Mouse (Mus musculus) CH12.LX (cell line): ENCODE results near the gene Krtap13-1. TPM values are rescaled to one million over a fixed set of nuclear protein-coding genes. Genes with fewer than 3 reads are reported as not detected.
"Not testable (repeated sequence)": the region's sequence is repeated elsewhere in the genome, so short reads cannot be mapped to it uniquely, and the experiment has no call there.

Experiments used
- DNase-seq: peaks from one replicate; pipeline ENCODE4 v3.0.0-alpha.2; 2013; ENCODE audit errors: extremely low read depth
- H3K27ac ChIP-seq: 2 replicates; pipeline ENCODE4 v1.5.1; 2012; ENCODE audit warnings: low read depth, mild to moderate bottlenecking, control low read depth, moderate library complexity; ENCODE audit not compliant: insufficient read depth
- H3K27me3 ChIP-seq: replicated peaks from 2 replicates; pipeline ENCODE3; 2012; ENCODE audit warnings: inconsistent platforms
- H3K36me3 ChIP-seq, 2 experiments: replicated peaks in 1 of 2; 2 replicates each; pipeline versions ENCODE3 to v1.6.1; 2012; ENCODE audit warnings: inconsistent platforms in 1 of 2, low read length in 1 of 2, mild to moderate bottlenecking in 1 of 2, mixed read lengths in 1 of 2, moderate library complexity in 1 of 2; ENCODE audit not compliant: control insufficient read depth in 1 of 2, insufficient read depth in 1 of 2
- H3K4me1 ChIP-seq, 2 experiments: 2 replicates each; pipeline ENCODE4 v1.6.1; 2012; ENCODE audit warnings: inconsistent platforms in 1 of 2, moderate library complexity in 1 of 2; ENCODE audit not compliant: insufficient read depth in 2 of 2, control insufficient read depth in 1 of 2
- H3K4me2 ChIP-seq: 2 replicates; pipeline ENCODE4 v1.6.1; 2012; ENCODE audit warnings: low read depth, mild to moderate bottlenecking, control low read depth; ENCODE audit not compliant: poor library complexity, insufficient read depth, severe bottlenecking
- H3K4me3 ChIP-seq, 3 experiments: fragments of 150-350 bp in 1 of 3; sonication (generic) in 1 of 3; replicated peaks in 1 of 3; 2 replicates each; pipeline versions ENCODE3 to v1.5.1; 2011 to 2012; ENCODE audit warnings: low read depth in 2 of 3, low read length in 2 of 3, mild to moderate bottlenecking in 2 of 3, moderate library complexity in 2 of 3, control low read depth in 1 of 3, improper control_type of control experiment in 1 of 3, inconsistent platforms in 1 of 3, mixed read lengths in 1 of 3; ENCODE audit not compliant: poor library complexity in 1 of 3
- H3K79me2 ChIP-seq: replicated peaks from 2 replicates; pipeline ENCODE4 v1.6.1; 2012; ENCODE audit warnings: mild to moderate bottlenecking, moderate library complexity; ENCODE audit not compliant: control insufficient read depth, poor library complexity, insufficient read depth, severe bottlenecking; ENCODE audit errors: extremely low read depth
- H3K9ac ChIP-seq: 2 replicates; pipeline ENCODE4 v1.6.1; 2012; ENCODE audit warnings: low read depth, mild to moderate bottlenecking, control low read depth, moderate library complexity; ENCODE audit not compliant: insufficient read depth
- H3K9me3 ChIP-seq: replicated peaks from 2 replicates; pipeline ENCODE3; 2012; ENCODE audit warnings: low read length, inconsistent platforms, mixed read lengths
- CHD1 ChIP-seq: IDR thresholded peaks from 2 replicates; pipeline ENCODE4 v1.6.1; 2012; ENCODE audit warnings: low read depth, low read length, improper control_type of control experiment, inconsistent platforms
- CHD2 ChIP-seq: IDR thresholded peaks from 2 replicates; pipeline ENCODE4 v1.6.1; 2011; ENCODE audit warnings: low read length, improper control_type of control experiment
- CTCF ChIP-seq, 2 experiments: IDR thresholded peaks in 1 of 2; conservative IDR thresholded peaks in 1 of 2; 2 replicates each; pipeline ENCODE4 v1.5.1; 2011 to 2012; ENCODE audit warnings: low read depth in 2 of 2, low read length in 2 of 2, improper control_type of control experiment in 1 of 2, inconsistent platforms in 1 of 2, mild to moderate bottlenecking in 1 of 2, moderate library complexity in 1 of 2
- E2F4 ChIP-seq: IDR thresholded peaks from 2 replicates; pipeline ENCODE4 v1.6.1; 2011; ENCODE audit warnings: low read depth, low read length, improper control_type of control experiment; ENCODE audit not compliant: insufficient replicate concordance
- ELF1 ChIP-seq: IDR thresholded peaks from 2 replicates; pipeline ENCODE4 v1.6.1; 2014; ENCODE audit warnings: low read depth, mild to moderate bottlenecking, inconsistent platforms, low read length, improper control_type of control experiment
- EP300 ChIP-seq: IDR thresholded peaks from 2 replicates; pipeline ENCODE4 v1.6.1; 2011; ENCODE audit warnings: low read length, improper control_type of control experiment
- ETS1 ChIP-seq: conservative IDR thresholded peaks from 2 replicates; pipeline ENCODE4 v1.6.1; 2012; ENCODE audit warnings: low read depth, mild to moderate bottlenecking, inconsistent platforms, low read length, improper control_type of control experiment, moderate library complexity
- GABPA ChIP-seq: IDR thresholded peaks from 2 replicates; pipeline ENCODE4 v1.6.1; 2012; ENCODE audit warnings: low read depth, low read length, improper control_type of control experiment, inconsistent platforms; ENCODE audit not compliant: insufficient replicate concordance
- HCFC1 ChIP-seq: IDR thresholded peaks from 2 replicates; pipeline ENCODE4 v1.6.1; 2012; ENCODE audit warnings: low read depth, mild to moderate bottlenecking, inconsistent platforms, low read length, improper control_type of control experiment
- IRF4 ChIP-seq: IDR thresholded peaks from 2 replicates; pipeline ENCODE4 v1.6.1; 2014; ENCODE audit warnings: low read depth, mild to moderate bottlenecking, inconsistent platforms, low read length, improper control_type of control experiment
- JUND ChIP-seq: conservative IDR thresholded peaks from 2 replicates; pipeline ENCODE4 v1.6.1; 2011; ENCODE audit warnings: low read depth, low read length, improper control_type of control experiment
- KAT2A ChIP-seq: IDR thresholded peaks from 2 replicates; pipeline ENCODE4 v1.6.1; 2012; ENCODE audit warnings: low read length, improper control_type of control experiment, inconsistent platforms; ENCODE audit not compliant: insufficient replicate concordance
- MAZ ChIP-seq: IDR thresholded peaks from 2 replicates; pipeline ENCODE4 v1.6.1; 2012; ENCODE audit warnings: low read depth, mild to moderate bottlenecking, inconsistent platforms, low read length, improper control_type of control experiment, moderate library complexity
- MEF2A ChIP-seq: IDR thresholded peaks from 2 replicates; pipeline ENCODE4 v1.6.1; 2014; ENCODE audit warnings: low read depth, mild to moderate bottlenecking, inconsistent platforms, low read length, improper control_type of control experiment, borderline replicate concordance
- MXI1 ChIP-seq: IDR thresholded peaks from 2 replicates; pipeline ENCODE4 v1.6.1; 2011; ENCODE audit warnings: mild to moderate bottlenecking, low read depth, low read length, improper control_type of control experiment
- MYC ChIP-seq: IDR thresholded peaks from 2 replicates; pipeline ENCODE4 v1.6.1; 2011; ENCODE audit warnings: low read depth, mild to moderate bottlenecking, improper control_type of control experiment, low read length
- NRF1 ChIP-seq: IDR thresholded peaks from 2 replicates; pipeline ENCODE4 v1.6.1; 2014; ENCODE audit warnings: low read depth, mild to moderate bottlenecking, inconsistent platforms, low read length, improper control_type of control experiment, moderate library complexity
- POLR2A ChIP-seq: IDR thresholded peaks from 2 replicates; pipeline ENCODE4 v1.6.1; 2011; ENCODE audit warnings: low read depth, mild to moderate bottlenecking, improper control_type of control experiment, low read length
- POLR2AphosphoS2 ChIP-seq: IDR thresholded peaks from 2 replicates; pipeline ENCODE4 v1.6.1; 2011; ENCODE audit warnings: low read depth, low read length, improper control_type of control experiment
- RAD21 ChIP-seq: IDR thresholded peaks from 2 replicates; pipeline ENCODE4 v1.6.1; 2011; ENCODE audit warnings: low read depth, mild to moderate bottlenecking, low read length, improper control_type of control experiment, moderate library complexity
- RCOR1 ChIP-seq: conservative IDR thresholded peaks from 2 replicates; pipeline ENCODE4 v1.6.1; 2012; ENCODE audit warnings: low read depth, mild to moderate bottlenecking, inconsistent platforms, low read length, improper control_type of control experiment
- SIN3A ChIP-seq: IDR thresholded peaks from 2 replicates; pipeline ENCODE4 v1.6.1; 2012; ENCODE audit warnings: low read length, improper control_type of control experiment, inconsistent platforms
- TBP ChIP-seq: conservative IDR thresholded peaks from 2 replicates; pipeline ENCODE4 v1.6.1; 2011; ENCODE audit warnings: low read depth, low read length, improper control_type of control experiment
- USF1 ChIP-seq: IDR thresholded peaks from 2 replicates; pipeline ENCODE4 v1.6.1; 2014; ENCODE audit warnings: low read depth, mild to moderate bottlenecking, inconsistent platforms, low read length, improper control_type of control experiment
- USF2 ChIP-seq: conservative IDR thresholded peaks from 2 replicates; pipeline ENCODE4 v1.6.1; 2011; ENCODE audit warnings: low read depth, low read length, improper control_type of control experiment
- dilution Hi-C: fragments of 300-500 bp; cut with MboI; formaldehyde crosslinking; loops from 2 replicates; pipeline ENCODE4 v1.14.3; 2020; ENCODE audit warnings: low sequenced_read_pairs; ENCODE audit not compliant: extremely low pct_unique_long_range_greater_than_20kb, extremely low pct_ligation_motif_present
- in situ Hi-C: fragments of 300-500 bp; cut with MboI; formaldehyde crosslinking; loops from 3 replicates; pipeline ENCODE4 v1.14.3; 2019; ENCODE audit warnings: low sequenced_read_pairs, low pct_ligation_motif_present, low pct_unique_long_range_greater_than_20kb, mixed read lengths
- polyA plus RNA-seq: library from polyadenylated mRNA; unstranded; fragments of >175 nt; gene quantifications from 2 replicates; pipeline ENCODE4 v1.2.1, GENCODE M21; 2012; ENCODE audit warnings: low read depth; ENCODE audit not compliant: insufficient read length
- total RNA-seq, 2 experiments: library from RNA; depleted of rRNA; stranded (reverse); fragments of 300-350 nt in 1 of 2; fragments of >200 nt in 1 of 2; gene quantifications; 2 replicates each; pipeline ENCODE4 v1.2.3; 2012 to 2014

Gene Krtap13-1
- total and polyA plus RNA-seq, 3 experiments: not detected

DNA sequence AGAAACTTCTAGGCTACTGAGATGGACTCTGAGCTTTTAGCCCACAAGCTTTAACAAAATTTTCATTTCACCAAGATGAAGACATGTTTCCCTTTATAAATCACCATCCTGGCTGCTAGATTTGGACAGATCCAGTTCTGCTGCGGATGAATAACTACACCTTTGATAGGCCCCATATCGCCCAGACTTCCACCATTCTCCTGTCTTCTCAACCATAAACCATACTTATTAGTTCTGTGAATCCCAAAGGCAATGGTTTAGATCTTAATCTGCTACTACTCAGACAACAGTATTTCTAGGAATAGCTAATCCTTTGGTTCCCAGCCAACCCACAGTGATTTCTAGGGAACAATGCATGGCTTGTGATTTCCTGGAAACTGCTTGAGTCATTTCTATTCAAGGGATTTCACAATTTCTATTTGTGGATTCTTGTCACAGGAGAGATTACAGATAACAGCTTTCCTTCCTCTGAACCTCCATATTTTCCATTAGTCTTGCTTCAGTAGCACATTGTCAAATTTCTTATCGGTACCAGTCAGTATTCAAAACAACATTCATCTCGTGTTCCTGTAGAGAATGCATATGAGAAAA, 16.2 kb downstream of the Krtap13-1 start:
- H3K9me3 ChIP-seq: peaks cover 47% of the 10 kb centered on the region
- H3K27me3 ChIP-seq: no peaks in the 10 kb centered on the region
- no peak for DNase-seq
- H3K79me2 ChIP-seq: no peaks in the 10 kb centered on the region
- no peaks in the 10 kb centered on the region for H3K36me3 ChIP-seq
- no peak overlapping the region for H3K4me2 ChIP-seq
- dilution Hi-C loops: no loop called here
- in situ Hi-C loops: no loop called here
- H3K4me3 ChIP-seq: no peak overlapping the region
- no peak overlapping the region for H3K27ac ChIP-seq
- H3K9ac ChIP-seq: no peak overlapping the region
- H3K4me1 ChIP-seq: no peaks in the 10 kb centered on the region
- TF ChIP-seq GABPA (no peak), POLR2A (no peak), ETS1 (no peak), RAD21 (no peak), EP300 (no peak), RCOR1 (no peak), CTCF (conservative IDR thresholded peaks at IDR 0.05 in 1 of 2, IDR thresholded peaks at IDR 0.05 in 1 of 2; ENCODE audit: low read depth in 2 of 2, low read length in 2 of 2) (no peak), MXI1 (no peak), CHD2 (no peak), JUND (no peak), MAZ (no peak), USF1 (no peak), ELF1 (no peak), MYC (no peak), USF2 (no peak), HCFC1 (no peak)

GRCm38 (mm10) chr16:88747943-88748342, 19.3 kb downstream of the Krtap13-1 start:
- in situ Hi-C loops (no loop called here), dilution Hi-C loops (no loop called here)
- Histone ChIP-seq H3K4me1 (no peaks in the 10 kb centered on the region), H3K36me3 (no peaks in the 10 kb centered on the region), H3K9me3 (peaks cover 48% of the 10 kb centered on the region), H3K79me2 (no peaks in the 10 kb centered on the region), H3K27ac (no peak overlapping the region), H3K9ac (no peak overlapping the region), H3K4me2 (no peak overlapping the region), H3K27me3 (no peaks in the 10 kb centered on the region), H3K4me3 (no peak overlapping the region)
- no peak for TF ChIP-seq KAT2A
- TF ChIP-seq CHD1: no peak
- no peak for TF ChIP-seq IRF4
- TF ChIP-seq POLR2AphosphoS2: no peak
- no peak for TF ChIP-seq TBP
- TF ChIP-seq CTCF (conservative IDR thresholded peaks at IDR 0.05 in 1 of 2, IDR thresholded peaks at IDR 0.05 in 1 of 2; ENCODE audit: low read depth in 2 of 2, low read length in 2 of 2): no peak
- no peak for TF ChIP-seq SIN3A
- no peak for TF ChIP-seq MAZ
- TF ChIP-seq NRF1: no peak
- no peak for TF ChIP-seq MYC
- TF ChIP-seq ELF1: no peak
- no peak for TF ChIP-seq E2F4
- no peak for TF ChIP-seq MEF2A
- DNase-seq: no peak

DNA sequence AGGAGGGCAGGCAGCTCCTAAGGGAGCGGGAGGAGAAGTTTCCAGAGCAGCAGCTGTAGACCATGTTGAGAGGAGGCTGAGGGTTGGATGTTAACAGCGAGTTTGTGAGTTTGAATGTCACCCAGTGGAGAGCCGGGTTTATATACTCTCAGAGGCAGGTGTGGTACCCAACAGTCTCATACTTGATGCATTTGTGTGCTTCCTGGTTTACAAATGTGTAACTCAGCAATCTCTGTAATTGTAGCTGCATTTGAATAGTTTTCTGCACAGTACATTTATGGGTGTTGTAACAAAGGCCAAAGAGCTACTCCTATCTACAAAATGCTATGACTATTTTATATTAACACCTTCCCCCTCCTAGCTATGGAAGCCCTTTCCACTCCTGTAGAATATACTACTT, 22.9 kb downstream of the Krtap13-1 start, which contains the start of gene Krtap13:
Krtap13 (minus strand) TSS at position 101 of the 400 bp plus-strand sequence.
- H3K79me2 ChIP-seq, H3K27me3 ChIP-seq, H3K9ac ChIP-seq, in situ Hi-C loops, DNase-seq, H3K27ac ChIP-seq, dilution Hi-C loops, H3K36me3 ChIP-seq, H3K4me1 ChIP-seq, H3K4me3 ChIP-seq, H3K4me2 ChIP-seq: not testable (repeated sequence)
- peaks cover 38% of the 10 kb centered on the region for H3K9me3 ChIP-seq
